Mouse (Mus musculus) spleen, adult 2 months (tissue): Measurements from ENCODE around the gene B3gat3. TPM values are rescaled to one million over a fixed set of nuclear protein-coding genes. Genes with fewer than 3 reads are reported as not detected.
A peak's percentile ranks its signal among the peaks of the same experiment; 100 is the strongest.

Experiments
- DNase-seq, 2 experiments: peaks; one replicate each; pipeline versions ENCODE4 v3.0.0 to v3.0.0-alpha.2; 2012 to 2021; ENCODE audit warnings: low spot score in 2 of 2, low read depth in 1 of 2
- H3K27ac ChIP-seq: fragments of 200-500 bp; 2 replicates; pipeline ENCODE4 v1.5.1; 2012; ENCODE audit warnings: low read length, inconsistent platforms; ENCODE audit not compliant: insufficient read depth
- H3K27me3 ChIP-seq: fragments of 200-500 bp; 2 replicates; pipeline ENCODE4 v1.6.1; 2012; ENCODE audit warnings: mild to moderate bottlenecking, moderate library complexity, low read length, inconsistent platforms; ENCODE audit not compliant: control insufficient read depth, insufficient read depth
- H3K36me3 ChIP-seq: fragments of 200-500 bp; 2 replicates; pipeline ENCODE4 v1.6.1; 2012; ENCODE audit warnings: mild to moderate bottlenecking, low read length, inconsistent platforms; ENCODE audit not compliant: control insufficient read depth, insufficient read depth
- H3K4me1 ChIP-seq: fragments of 200-500 bp; 2 replicates; pipeline ENCODE4 v1.6.1; 2011; ENCODE audit warnings: inconsistent platforms; ENCODE audit not compliant: control insufficient read depth, insufficient read depth, insufficient read length
- H3K4me3 ChIP-seq: fragments of 200-500 bp; 2 replicates; pipeline ENCODE4 v1.5.1; 2011; ENCODE audit warnings: mild to moderate bottlenecking, inconsistent platforms; ENCODE audit not compliant: insufficient read depth, insufficient read length; ENCODE audit errors: extremely low read depth
- CTCF ChIP-seq: fragments of 200-500 bp; IDR thresholded peaks from 2 replicates; pipeline ENCODE4 v1.5.1; 2011; ENCODE audit warnings: mild to moderate bottlenecking, inconsistent platforms; ENCODE audit not compliant: insufficient read depth, insufficient read length, insufficient replicate concordance; ENCODE audit errors: extremely low read depth
- POLR2A ChIP-seq: fragments of 200-500 bp; IDR thresholded peaks from 2 replicates; pipeline ENCODE4 v1.6.1; 2011; ENCODE audit warnings: low read depth, low read length, inconsistent platforms
- WGBS: fragments of 180-500 bp; shearing (Covaris S2); methylation state at CpG from one replicate; pipeline ENCODE4 v1.1.7; 2018; 5-methylcytosine and 5-hydroxymethylcytosine counted together
- polyA plus RNA-seq: library from polyadenylated mRNA; depleted of rRNA; stranded (reverse); fragments of >200 nt; gene quantifications from 2 replicates; pipeline ENCODE4 v1.2.3, GENCODE M21; 2012

The B3gat3 gene
- polyA plus RNA-seq, 1 experiment: 86.0 TPM

DNA sequence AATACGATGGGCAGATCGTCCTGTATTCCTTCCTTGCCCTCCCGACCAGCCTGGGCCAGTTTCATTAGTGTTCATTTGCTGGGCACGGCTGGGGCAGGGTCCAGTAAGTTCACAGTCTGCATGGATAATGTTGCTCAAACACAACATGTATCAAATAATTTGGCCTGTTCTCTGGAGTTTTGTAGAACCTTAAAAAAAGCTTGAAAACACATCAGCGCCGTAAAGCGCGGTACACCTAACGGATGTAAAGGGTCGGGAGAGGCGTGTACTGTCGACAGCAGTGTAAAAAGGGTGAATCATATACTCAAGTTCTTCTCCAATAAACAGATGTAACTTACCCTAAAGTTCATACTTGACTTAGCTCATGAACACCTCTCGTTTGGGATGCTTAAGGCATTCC lies 21.6 kb upstream of the B3gat3 start:
- Histone ChIP-seq H3K36me3 (peaks cover 7% of the 10 kb centered on the region), H3K27ac (peak overlapping the region; percentile 87), H3K4me1 (peaks cover 4% of the 10 kb centered on the region; the same call in 1 of the 2 replicates), H3K27me3 (no peaks in the 10 kb centered on the region), H3K4me3 (peak overlapping the region; percentile 89)
- TF ChIP-seq CTCF (no peak), POLR2A (no peak)
- 2% methylated on average over 13 of the region's 13 CpGs for WGBS
- DNase-seq: no peak

DNA sequence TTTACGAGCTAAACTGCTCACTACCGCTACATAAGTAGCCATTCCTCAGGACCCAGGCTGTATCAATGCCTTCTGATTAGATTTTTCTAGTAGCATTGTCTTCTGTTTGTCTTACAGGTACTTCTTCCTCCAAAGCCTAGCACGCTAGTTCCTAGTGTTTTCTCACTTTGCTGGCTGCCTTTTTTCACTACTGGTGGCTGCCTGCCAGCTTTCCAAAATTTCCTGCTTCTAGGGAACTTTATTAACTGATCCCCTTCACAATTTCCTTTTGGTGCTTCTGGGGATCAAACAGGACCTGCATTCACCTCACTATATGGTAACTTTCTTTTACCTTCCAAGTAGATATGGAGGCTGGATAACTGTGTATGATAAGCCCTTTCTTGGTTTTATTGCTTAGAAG lies 21.1 kb upstream of the B3gat3 start:
- Histone ChIP-seq H3K27ac (no peak overlapping the region), H3K4me1 (peaks cover 4% of the 10 kb centered on the region; the same call in 1 of the 2 replicates), H3K36me3 (peaks cover 10% of the 10 kb centered on the region), H3K27me3 (no peaks in the 10 kb centered on the region), H3K4me3 (no peak overlapping the region)
- DNase-seq: no peak
- WGBS: 48% methylated on average over 3 of the region's 3 CpGs
- TF ChIP-seq POLR2A: no peak
- TF ChIP-seq CTCF: no peak

GRCm38 (mm10) chr19:8903412-8903811 lies 16.8 kb upstream of the B3gat3 start:
- H3K27ac ChIP-seq: no peak overlapping the region
- H3K27me3 ChIP-seq: no peaks in the 10 kb centered on the region
- WGBS: 94% methylated on average over 5 of the region's 5 CpGs
- DNase-seq: no peak
- no peak overlapping the region for H3K4me3 ChIP-seq
- no peak for TF ChIP-seq CTCF
- no peak for TF ChIP-seq POLR2A
- peaks cover 39% of the 10 kb centered on the region for H3K36me3 ChIP-seq
- H3K4me1 ChIP-seq: no peaks in the 10 kb centered on the region

DNA sequence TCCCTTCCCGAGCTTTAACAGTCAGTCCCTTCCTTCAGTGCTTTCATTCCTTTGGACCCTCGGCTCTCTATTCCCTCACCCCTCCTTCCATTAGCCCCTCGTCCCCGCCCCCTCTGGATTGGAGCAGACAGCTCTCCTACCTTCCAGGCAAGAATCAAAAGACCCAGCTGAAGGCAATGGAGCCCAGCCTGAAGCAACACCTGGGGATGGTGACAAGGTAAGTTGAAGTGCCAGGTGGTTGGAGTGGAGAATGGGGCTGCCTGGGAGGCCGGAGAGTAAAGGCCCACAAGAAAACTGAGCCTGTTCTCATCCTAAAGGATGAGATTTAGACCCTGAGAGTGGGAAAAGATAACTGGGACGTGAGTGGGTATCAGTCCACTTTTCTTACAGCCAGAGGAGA lies 11.6 kb upstream of the B3gat3 start:
- no peak overlapping the region for H3K27ac ChIP-seq
- no peak for DNase-seq
- no peak for TF ChIP-seq POLR2A
- no peak for TF ChIP-seq CTCF
- no peaks in the 10 kb centered on the region for H3K4me1 ChIP-seq
- 91% methylated on average over 6 of the region's 6 CpGs for WGBS
- H3K36me3 ChIP-seq: peaks cover 72% of the 10 kb centered on the region
- no peaks in the 10 kb centered on the region for H3K27me3 ChIP-seq
- H3K4me3 ChIP-seq: no peak overlapping the region

GRCm38 (mm10) chr19:8911810-8912209 lies 8.4 kb upstream of the B3gat3 start:
- TF ChIP-seq CTCF: no peak
- TF ChIP-seq POLR2A: no peak
- DNase-seq: no peak
- WGBS: 97% methylated on average over 5 of the region's 5 CpGs
- no peak overlapping the region for H3K4me3 ChIP-seq
- peaks cover 80% of the 10 kb centered on the region for H3K36me3 ChIP-seq
- no peaks in the 10 kb centered on the region for H3K27me3 ChIP-seq
- H3K4me1 ChIP-seq: no peaks in the 10 kb centered on the region
- H3K27ac ChIP-seq: no peak overlapping the region

DNA sequence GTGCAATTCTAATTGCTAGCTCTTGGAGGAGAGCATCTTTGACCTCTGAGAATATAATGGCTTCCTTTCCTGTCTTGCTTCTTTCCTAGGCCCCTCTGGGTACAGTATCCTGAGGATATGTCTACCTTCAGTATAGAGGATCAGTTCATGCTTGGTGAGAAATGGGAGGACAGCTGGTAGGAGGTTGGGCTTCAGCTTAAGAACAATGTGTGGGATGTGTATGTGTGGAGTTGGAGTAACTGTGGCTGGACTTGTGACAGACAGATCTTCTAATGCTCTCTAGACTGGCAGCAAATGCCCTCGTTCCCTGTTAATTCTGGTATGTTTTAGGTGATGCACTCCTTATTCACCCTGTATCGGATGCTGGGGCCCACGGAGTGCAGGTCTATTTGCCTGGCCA lies 6.0 kb upstream of the B3gat3 start:
- H3K27ac ChIP-seq: no peak overlapping the region
- TF ChIP-seq POLR2A (no peak), CTCF (no peak)
- DNase-seq: no peak
- H3K27me3 ChIP-seq: no peaks in the 10 kb centered on the region
- no peak overlapping the region for H3K4me3 ChIP-seq
- WGBS: 88% methylated on average over 3 of the region's 3 CpGs
- no peaks in the 10 kb centered on the region; the same call in 1 of the 2 replicates for H3K4me1 ChIP-seq
- peaks cover 64% of the 10 kb centered on the region for H3K36me3 ChIP-seq

- Histone ChIP-seq H3K4me3 (no peak overlapping the region), H3K36me3 (peaks cover 29% of the 10 kb centered on the region), H3K4me1 (peaks cover 7% of the 10 kb centered on the region), H3K27ac (peak overlapping the region; percentile 53), H3K27me3 (no peaks in the 10 kb centered on the region)
- 44% methylated on average over 3 of the region's 3 CpGs for WGBS
- DNase-seq: no peak
- TF ChIP-seq POLR2A (no peak), CTCF (no peak)
Measured at GRCm38 (mm10) chr19:8919000-8919399, 1.2 kb upstream of the B3gat3 start.
